In genomic region chr5:127310318-127311004, GRCm38 (mm10) we compare ENCODE assay signal across 13 mouse cellular contexts.
DNase-seq lines count a peak whose midpoint lies in the region; ATAC-seq and TF ChIP-seq lines count a peak whose summit lies in the region.
"Had no signal": no experiment of that assay in that cellular context is flagged by ENCODE, and none has a peak within 500 bp of the region (broad histone marks: within the 10 kb centered on the region; RNA-seq: fewer than 3 reads in every experiment).

No protein-coding gene starts in this region.

- 28% methylated on average over 14 of the region's 14 CpGs for WGBS in intestine, embryonic 15.5 days
- WGBS in intestine, postnatal 0 days = 39% methylated on average over 14 of the region's 14 CpGs
- WGBS in embryonic facial prominence, embryonic 10.5 days = 30% methylated on average over 14 of the region's 14 CpGs
- 3% methylated on average over 14 of the region's 14 CpGs for WGBS in limb, embryonic 11.5 days

- no peak overlapping the region for H3K27ac ChIP-seq in intestine, embryonic 15.5 days
- H3K27ac ChIP-seq in intestine, postnatal 0 days (ENCODE audit: low read depth, low read length) = no peak overlapping the region
- peak overlapping the region; percentile 80 for H3K27ac ChIP-seq in embryonic facial prominence, embryonic 10.5 days (replicated peaks)
- H3K27ac ChIP-seq in limb, embryonic 11.5 days (replicated peaks; ENCODE audit: low read depth, low read length) = peak overlapping the region; percentile 76
- H3K27ac ChIP-seq: heart, adult 2 months; hindbrain, embryonic 15.5 days had no signal

- no peak for TF ChIP-seq CTCF in intestine, postnatal 0 days (IDR thresholded peaks at IDR 0.05; ENCODE audit: low read depth)

- no peaks in the 10 kb centered on the region for H3K9me3 ChIP-seq in intestine, embryonic 15.5 days
- no peaks in the 10 kb centered on the region for H3K9me3 ChIP-seq in intestine, postnatal 0 days (ENCODE audit: control insufficient read depth)
- H3K9me3 ChIP-seq in embryonic facial prominence, embryonic 10.5 days = no peaks in the 10 kb centered on the region
- H3K9me3 ChIP-seq in limb, embryonic 11.5 days (ENCODE audit: control insufficient read depth, low read length) = no peaks in the 10 kb centered on the region
- H3K9me3 ChIP-seq: hindbrain, embryonic 15.5 days had no signal

- no peak overlapping the region for H3K4me3 ChIP-seq in intestine, embryonic 15.5 days (replicated peaks)
- H3K4me3 ChIP-seq in intestine, postnatal 0 days (ENCODE audit: low read depth, low read length) = no peak overlapping the region
- H3K4me3 ChIP-seq in embryonic facial prominence, embryonic 10.5 days = peak overlapping the region; percentile 1; the same call in 1 of the 2 replicates
- H3K4me3 ChIP-seq in limb, embryonic 11.5 days (ENCODE audit: low read depth, low read length) = no peak overlapping the region
- H3K4me3 ChIP-seq: heart, adult 2 months; hindbrain, embryonic 15.5 days had no signal

- H3K4me2 ChIP-seq in intestine, embryonic 15.5 days (replicated peaks) = no peak overlapping the region
- no peak overlapping the region for H3K4me2 ChIP-seq in intestine, postnatal 0 days (replicated peaks; ENCODE audit: low read depth)
- H3K4me2 ChIP-seq in limb, embryonic 11.5 days (ENCODE audit: low read depth, severe bottlenecking) = peak overlapping the region; percentile 24; the same call in 1 of the 2 replicates
- H3K4me2 ChIP-seq: hindbrain, embryonic 15.5 days had no signal

- no peaks in the 10 kb centered on the region for H3K27me3 ChIP-seq in intestine, embryonic 15.5 days (replicated peaks)
- H3K27me3 ChIP-seq in intestine, postnatal 0 days (replicated peaks; ENCODE audit: control insufficient read depth, insufficient read depth, low read length) = no peaks in the 10 kb centered on the region
- H3K27me3 ChIP-seq in embryonic facial prominence, embryonic 10.5 days (replicated peaks; ENCODE audit: low read depth, poor library complexity, severe bottlenecking) = no peaks in the 10 kb centered on the region
- no peaks in the 10 kb centered on the region for H3K27me3 ChIP-seq in limb, embryonic 11.5 days (ENCODE audit: control insufficient read depth, insufficient read depth, low read length)
- H3K27me3 ChIP-seq: CH12.LX; hindbrain, embryonic 15.5 days had no signal

- H3K36me3 ChIP-seq in intestine, embryonic 15.5 days = no peaks in the 10 kb centered on the region
- no peaks in the 10 kb centered on the region for H3K36me3 ChIP-seq in intestine, postnatal 0 days (ENCODE audit: control insufficient read depth, insufficient read depth)
- peaks cover 4% of the 10 kb centered on the region for H3K36me3 ChIP-seq in embryonic facial prominence, embryonic 10.5 days (replicated peaks)
- H3K36me3 ChIP-seq in limb, embryonic 11.5 days (ENCODE audit: control insufficient read depth, insufficient read depth, low read length) = no peaks in the 10 kb centered on the region
- H3K36me3 ChIP-seq: hindbrain, embryonic 15.5 days had no signal

- H3K9ac ChIP-seq in intestine, embryonic 15.5 days = no peak overlapping the region
- H3K9ac ChIP-seq in intestine, postnatal 0 days (ENCODE audit: low read depth, low read length) = no peak overlapping the region
- H3K9ac ChIP-seq in limb, embryonic 11.5 days (ENCODE audit: low read length) = no peak overlapping the region; the same call in none of the 2 replicates
- H3K9ac ChIP-seq: hindbrain, embryonic 15.5 days had no signal

- ATAC-seq in intestine, embryonic 15.5 days = peak; percentile 28; the same call in 1 of the 2 replicates
- ATAC-seq in intestine, postnatal 0 days = no peak
- ATAC-seq in limb, embryonic 11.5 days (ENCODE audit: insufficient number of reproducible peaks, low FRiP score, low TSS enrichment, low read depth) = peak; percentile 77

- H3K4me1 ChIP-seq in intestine, embryonic 15.5 days (replicated peaks) = 0 out of 2 replicates have a peak, but pooled peaks cover 3% of the 10 kb centered on the region
- H3K4me1 ChIP-seq in intestine, postnatal 0 days (replicated peaks; ENCODE audit: control insufficient read depth, insufficient read depth, low read length) = no peaks in the 10 kb centered on the region
- peaks cover 50% of the 10 kb centered on the region for H3K4me1 ChIP-seq in embryonic facial prominence, embryonic 10.5 days
- H3K4me1 ChIP-seq in limb, embryonic 11.5 days (ENCODE audit: control insufficient read depth, insufficient read depth, low read length) = peaks cover 29% of the 10 kb centered on the region

- peak; percentile 82 for DNase-seq in embryonic facial prominence, embryonic 10.5 days (ENCODE audit: low spot score)
- DNase-seq in limb, embryonic 11.5 days (ENCODE audit: low spot score) = peak; percentile 76
- peak; percentile 34 to 80 for DNase-seq in lung, postnatal 4 days
- no peak for DNase-seq in adrenal gland, postnatal 25 days
- DNase-seq in cerebellum, adult 9-11 months = no peak
- no peak for DNase-seq in urinary bladder, adult 2 months (ENCODE audit: low spot score)
- DNase-seq: cerebellum, adult 2 months; heart, adult 2 months; thymus, postnatal 4 days had no signal

Comparison
In these comparisons a context has a peak if more than half of its experiments do, and no peak if none do; other contexts are left out.
1. H3K27ac ChIP-seq: peak in embryonic facial prominence, embryonic 10.5 days (single experiment) and limb, embryonic 11.5 days (single experiment); none in intestine, embryonic 15.5 days (single experiment) and intestine, postnatal 0 days (single experiment).
2. DNase-seq: peak in embryonic facial prominence, embryonic 10.5 days (single experiment), limb, embryonic 11.5 days (single experiment) and lung, postnatal 4 days (2 of 2); none in adrenal gland, postnatal 25 days (single experiment), cerebellum, adult 9-11 months (single experiment) and urinary bladder, adult 2 months (single experiment).